Mouse (Mus musculus) myocyte (in vitro differentiated cells): ENCODE data around the gene Rnf207.

Experiments
- CEBPB ChIP-seq: IDR thresholded peaks from 2 replicates; pipeline ENCODE4 v1.6.1; 2011; ENCODE audit warnings: mild to moderate bottlenecking, moderate library complexity; ENCODE audit not compliant: poor library complexity, insufficient read depth, severe bottlenecking
- E2F4 ChIP-seq: IDR thresholded peaks from one replicate; pipeline ENCODE4 v1.6.1; 2011; ENCODE audit warnings: mild to moderate bottlenecking, control low read depth, moderate library complexity; ENCODE audit not compliant: insufficient read depth
- MAX ChIP-seq: IDR thresholded peaks from one replicate; pipeline ENCODE4 v1.6.1; 2011; ENCODE audit warnings: low read depth, mild to moderate bottlenecking, control low read depth
- MYOD1 ChIP-seq, 3 experiments: IDR thresholded peaks; one replicate each; pipeline ENCODE4 v1.6.1; 2011; ENCODE audit warnings: control low read depth in 2 of 3, low read depth in 2 of 3, mild to moderate bottlenecking in 2 of 3, moderate library complexity in 1 of 3; ENCODE audit not compliant: insufficient read length in 2 of 3, control insufficient read depth in 1 of 3
- MYOG ChIP-seq, 3 experiments: IDR thresholded peaks; one replicate each; pipeline ENCODE4 v1.6.1; 2011; ENCODE audit warnings: control low read depth in 2 of 3, low read depth in 2 of 3, mild to moderate bottlenecking in 2 of 3; ENCODE audit not compliant: insufficient read length in 2 of 3, control insufficient read depth in 1 of 3, insufficient read depth in 1 of 3
- POLR2A ChIP-seq: IDR thresholded peaks from one replicate; pipeline ENCODE4 v1.6.1; 2011; ENCODE audit warnings: low read depth, mild to moderate bottlenecking, control low read depth, moderate library complexity; ENCODE audit not compliant: insufficient read length
- POLR2AphosphoS2 ChIP-seq: IDR thresholded peaks from one replicate; pipeline ENCODE4 v1.6.1; 2011; ENCODE audit warnings: low read depth, control low read depth; ENCODE audit not compliant: insufficient read length
- REST ChIP-seq: IDR thresholded peaks from one replicate; pipeline ENCODE4 v1.6.1; 2011; ENCODE audit warnings: mild to moderate bottlenecking, control low read depth, moderate library complexity; ENCODE audit not compliant: insufficient read depth, insufficient read length
- SRF ChIP-seq: IDR thresholded peaks from one replicate; pipeline ENCODE4 v1.6.1; 2011; ENCODE audit warnings: low read depth; ENCODE audit not compliant: control insufficient read depth, insufficient read length
- TCF12 ChIP-seq: IDR thresholded peaks from one replicate; pipeline ENCODE4 v1.6.1; 2011; ENCODE audit warnings: mild to moderate bottlenecking, control low read depth; ENCODE audit not compliant: poor library complexity, insufficient read depth, severe bottlenecking
- TCF3 ChIP-seq: IDR thresholded peaks from one replicate; pipeline ENCODE4 v1.6.1; 2011; ENCODE audit warnings: low read depth, control low read depth; ENCODE audit not compliant: insufficient read length
- USF1 ChIP-seq: IDR thresholded peaks from one replicate; pipeline ENCODE4 v1.6.1; 2011; ENCODE audit warnings: low read depth, mild to moderate bottlenecking, control low read depth, moderate library complexity

DNA sequence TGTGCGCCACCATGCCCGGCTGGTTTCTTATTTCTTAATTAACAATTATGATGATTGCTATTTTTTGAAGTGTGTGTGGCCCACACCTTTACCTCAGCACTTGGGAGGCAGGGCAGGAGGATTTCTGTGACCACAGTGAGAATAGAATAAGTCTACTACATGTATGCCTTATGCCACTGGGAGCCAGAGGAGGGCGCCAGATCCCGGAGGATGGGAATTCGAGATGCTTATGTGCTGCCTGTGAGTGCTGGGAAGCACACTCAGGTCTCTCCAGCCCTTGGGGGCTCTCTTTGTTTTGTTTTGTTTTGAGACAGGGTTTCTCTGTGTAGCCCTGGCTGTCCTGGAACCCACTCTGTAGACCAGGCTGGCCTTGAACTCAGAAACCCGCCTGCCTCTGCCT lies 9.9 kb upstream of the Rnf207 start:
- TF ChIP-seq MYOG (IDR thresholded peaks at IDR 0.05; ENCODE audit: control insufficient read depth in 1 of 3, insufficient read depth in 1 of 3, insufficient read length in 2 of 3, low read depth in 2 of 3) (no peak), E2F4 (no peak), POLR2A (no peak), MAX (no peak), USF1 (no peak), CEBPB (no peak), SRF (no peak), MYOD1 (IDR thresholded peaks at IDR 0.05; ENCODE audit: control insufficient read depth in 1 of 3, insufficient read length in 2 of 3, low read depth in 2 of 3) (no peak), TCF12 (no peak), POLR2AphosphoS2 (no peak), REST (no peak), TCF3 (no peak)
